In the genomic region with DNA sequence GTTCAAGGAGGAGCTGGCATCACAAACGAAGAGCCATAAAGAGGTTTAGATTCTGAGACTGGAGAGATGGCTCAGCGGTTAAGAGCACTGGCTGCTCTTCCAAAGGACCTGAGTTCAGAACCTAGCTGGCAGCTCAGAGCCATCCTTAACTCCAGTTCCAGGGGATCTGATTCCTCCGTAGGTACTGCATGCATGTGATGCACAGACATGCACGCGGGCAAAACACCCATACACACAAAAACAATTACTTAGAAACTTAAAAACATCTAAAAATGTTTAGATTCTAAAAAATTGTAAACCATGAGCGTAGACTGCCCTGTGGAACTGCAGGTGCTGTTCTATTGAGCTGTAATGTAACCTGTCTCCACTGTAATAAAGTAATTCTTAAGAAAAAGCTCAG, we compare ENCODE assay signal across 33 mouse cellular contexts. TPM values are rescaled to one million over a fixed set of nuclear protein-coding genes. Genes with fewer than 3 reads are reported as not detected.
A peak's percentile ranks its signal among the peaks of the same experiment; 100 is the strongest.
DNase-seq lines count a peak whose midpoint lies in the region; ATAC-seq and TF ChIP-seq lines count a peak whose summit lies in the region.
"Had no signal": no experiment of that assay in that cellular context is flagged by ENCODE, and none has a peak within 500 bp of the region (broad histone marks: within the 10 kb centered on the region; RNA-seq: fewer than 3 reads in every experiment).

No protein-coding gene starts in this region.

- no peaks in the 10 kb centered on the region for H3K9me3 ChIP-seq in kidney, embryonic 16.5 days (ENCODE audit: low read length)
- H3K9me3 ChIP-seq: embryonic facial prominence, embryonic 10.5 days; embryonic facial prominence, embryonic 13.5 days; forebrain, embryonic 12.5 days; forebrain, embryonic 15.5 days; heart, embryonic 10.5 days; heart, embryonic 13.5 days had no signal

- no peak overlapping the region for H3K9ac ChIP-seq in heart, adult 2 months (ENCODE audit: low read depth, low read length)
- H3K9ac ChIP-seq in kidney, embryonic 16.5 days (replicated peaks; ENCODE audit: low read length): no peak overlapping the region
- H3K9ac ChIP-seq: embryonic facial prominence, embryonic 13.5 days; forebrain, embryonic 12.5 days; forebrain, embryonic 15.5 days; heart, embryonic 13.5 days; hindbrain, embryonic 14.5 days had no signal

- DNase-seq in heart, adult 2 months: no peak
- no peak for DNase-seq in heart, adult 11 months
- DNase-seq in A20 (ENCODE audit: low read depth, low spot score) (peak; percentile 18), ES-CJ7 (ENCODE audit: low read depth, low spot score) (peak; percentile 73), MEL-GATA-1-ER (ENCODE audit: extremely low read depth, low read depth) (peak; percentile 67)
- no peak for DNase-seq in lung, postnatal 4 days
- DNase-seq: adrenal gland, adult 8-10 months; adrenal gland, postnatal 25 days; cerebellum, adult 8-10 months; embryo, embryonic 11 days; gastrocnemius, postnatal 14 days; heart, adult 18-20 months; heart, postnatal 14 days; heart, postnatal 4 days; kidney, adult 18-20 months had no signal

- H3K27me3 ChIP-seq in heart, adult 2 months (ENCODE audit: control insufficient read depth, insufficient read depth, low read length): no peaks in the 10 kb centered on the region
- H3K27me3 ChIP-seq in kidney, embryonic 16.5 days (ENCODE audit: insufficient read depth, low read length): no peaks in the 10 kb centered on the region
- H3K27me3 ChIP-seq: embryonic facial prominence, embryonic 13.5 days; forebrain, embryonic 12.5 days; forebrain, embryonic 15.5 days; heart, embryonic 13.5 days; Patski had no signal

- no peaks in the 10 kb centered on the region for H3K36me3 ChIP-seq in heart, adult 2 months (ENCODE audit: control insufficient read depth, insufficient read depth, low read length)
- no peaks in the 10 kb centered on the region for H3K36me3 ChIP-seq in kidney, embryonic 16.5 days (ENCODE audit: insufficient read depth, low read length)
- H3K36me3 ChIP-seq: embryonic facial prominence, embryonic 10.5 days; embryonic facial prominence, embryonic 13.5 days; forebrain, embryonic 12.5 days; forebrain, embryonic 15.5 days; heart, embryonic 10.5 days; heart, embryonic 13.5 days had no signal

- H3K4me3 ChIP-seq in heart, adult 2 months: no peak overlapping the region
- no peak overlapping the region for H3K4me3 ChIP-seq in kidney, embryonic 16.5 days (ENCODE audit: low read length)
- H3K4me3 ChIP-seq: embryonic facial prominence, embryonic 10.5 days; embryonic facial prominence, embryonic 13.5 days; erythroblast, embryonic 14.5 days; forebrain, embryonic 12.5 days; forebrain, embryonic 15.5 days; heart, embryonic 10.5 days; heart, embryonic 13.5 days had no signal

- 83% methylated on average over 6 of the region's 6 CpGs for WGBS in heart, adult 2 months
- 89% methylated on average over 6 of the region's 6 CpGs for WGBS in kidney, embryonic 16.5 days

- no peak overlapping the region for H3K27ac ChIP-seq in heart, adult 2 months
- no peak overlapping the region for H3K27ac ChIP-seq in kidney, embryonic 16.5 days (ENCODE audit: low read length)
- H3K27ac ChIP-seq: embryonic facial prominence, embryonic 10.5 days; embryonic facial prominence, embryonic 13.5 days; forebrain, embryonic 12.5 days; forebrain, embryonic 15.5 days; heart, embryonic 10.5 days; heart, embryonic 13.5 days; hindbrain, embryonic 14.5 days; hindbrain, postnatal 0 days had no signal

- no peak for ATAC-seq in megakaryocyte progenitor cell, adult 5-6 weeks (replicated peaks; ENCODE audit: poor library complexity)
- no peak for ATAC-seq in kidney, embryonic 16.5 days (ENCODE audit: low FRiP score, low TSS enrichment)
- ATAC-seq: activated CD4-positive, CD25-positive, alpha-beta regulatory T cell, adult 4 months; CD4-positive, CD25-positive, alpha-beta regulatory T cell, adult 4 months; forebrain, embryonic 15.5 days; hindbrain, postnatal 0 days; inflammation-experienced regulatory T-cells, adult 6 months; intestine, embryonic 16.5 days; Patski had no signal

- no peak overlapping the region for H3K4me2 ChIP-seq in kidney, embryonic 16.5 days (replicated peaks; ENCODE audit: low read depth, low read length)
- H3K4me2 ChIP-seq: embryonic facial prominence, embryonic 13.5 days; forebrain, embryonic 12.5 days; forebrain, embryonic 15.5 days; heart, embryonic 13.5 days; hindbrain, embryonic 14.5 days had no signal

- no peaks in the 10 kb centered on the region for H3K79me2 ChIP-seq in heart, adult 2 months (replicated peaks; ENCODE audit: control insufficient read depth, insufficient read depth, low read length)

- intact Hi-C loops in heart, adult 2 months (cut with DNase I): no loop called here

- TF ChIP-seq POLR2A in heart, adult 2 months (IDR thresholded peaks at IDR 0.05; ENCODE audit: insufficient read depth, low read depth, low read length): no peak

- peak; percentile 51 for TF ChIP-seq CTCF in heart, adult 2 months (IDR thresholded peaks at IDR 0.05)

- H3K4me1 ChIP-seq in heart, adult 2 months (ENCODE audit: control insufficient read depth, insufficient read depth, low read length): no peaks in the 10 kb centered on the region
- no peaks in the 10 kb centered on the region for H3K4me1 ChIP-seq in kidney, embryonic 16.5 days (ENCODE audit: insufficient read depth, low read length)
- H3K4me1 ChIP-seq: embryonic facial prominence, embryonic 10.5 days; embryonic facial prominence, embryonic 13.5 days; forebrain, embryonic 12.5 days; forebrain, embryonic 15.5 days; heart, embryonic 10.5 days had no signal

- no peak for TF ChIP-seq EP300 in heart, adult 2 months (IDR thresholded peaks at IDR 0.05; ENCODE audit: insufficient read depth, low read depth, low read length)

RNA-seq across cellular contexts. Expression of a gene that starts 45.9 kb away (rescaled TPM):
- under 1 TPM in 1 of 2 experiments, not detected in 1; 0.52 TPM for total RNA-seq in heart, adult 2 months (2021)
- polyA plus RNA-seq in heart, adult 2 months (2012; rRNA removed): 0.41 TPM in 1 of 2 replicates, not detected in the other
- total RNA-seq in megakaryocyte progenitor cell, adult 5-6 weeks (2015): 0.66 TPM in 1 of 2 replicates, not detected in the other
- total RNA-seq in megakaryocyte progenitor cell, adult 5-6 weeks (2017): 0.14 and 1.0 TPM in 2 replicates
- polyA plus RNA-seq in kidney, embryonic 16.5 days (2015; fragmentation: Nextera tagmentation; extraction: Ambion mirVana): 7.5 TPM in 2 replicates
- polyA plus RNA-seq: erythroblast, embryonic 14.5 days had no signal

RNA-seq across cellular contexts. Expression of a gene that starts 49.1 kb away (rescaled TPM):
- 10 to 100 TPM in 1 of 2 experiments, 1 to 10 TPM in 1; 8.2 to 10.3 TPM for total RNA-seq in heart, adult 2 months (2021)
- 5.5 and 7.4 TPM in 2 replicates for polyA plus RNA-seq in heart, adult 2 months (2012; rRNA removed)
- 137 and 138 TPM in 2 replicates for total RNA-seq in megakaryocyte progenitor cell, adult 5-6 weeks (2015)
- 161 and 163 TPM in 2 replicates for total RNA-seq in megakaryocyte progenitor cell, adult 5-6 weeks (2017)
- 88.6 and 93.5 TPM in 2 replicates for polyA plus RNA-seq in kidney, embryonic 16.5 days (2015; fragmentation: Nextera tagmentation; extraction: Ambion mirVana)

RNA-seq across cellular contexts. Expression of a gene that starts 52.8 kb away (rescaled TPM):
- 1 to 10 TPM; 7.8 to 9.2 TPM for total RNA-seq in heart, adult 2 months (2021)
- polyA plus RNA-seq in heart, adult 2 months (2012; rRNA removed): 10.6 and 11.2 TPM in 2 replicates
- 12.5 and 15.9 TPM in 2 replicates for total RNA-seq in megakaryocyte progenitor cell, adult 5-6 weeks (2015)
- 10.4 and 10.7 TPM in 2 replicates for total RNA-seq in megakaryocyte progenitor cell, adult 5-6 weeks (2017)
- 49.0 and 52.8 TPM in 2 replicates for polyA plus RNA-seq in kidney, embryonic 16.5 days (2015; fragmentation: Nextera tagmentation; extraction: Ambion mirVana)

RNA-seq across cellular contexts. Expression of a gene that starts 53.2 kb away (rescaled TPM):
- total RNA-seq in heart, adult 2 months (2021): not detected
- polyA plus RNA-seq in heart, adult 2 months (2012; rRNA removed): 0.74 TPM in 1 of 2 replicates, not detected in the other
- not detected in 2 replicates for total RNA-seq in megakaryocyte progenitor cell, adult 5-6 weeks (2015)
- total RNA-seq in megakaryocyte progenitor cell, adult 5-6 weeks (2017): not detected in 2 replicates
- 0.75 and 0.87 TPM in 2 replicates for polyA plus RNA-seq in kidney, embryonic 16.5 days (2015; fragmentation: Nextera tagmentation; extraction: Ambion mirVana)
- total RNA-seq: gastrocnemius, postnatal 4 days; heart, adult 18-20 months; heart, postnatal 14 days; heart, postnatal 4 days; hindbrain, postnatal 0 days had no signal
- polyA plus RNA-seq: activated CD4-positive, CD25-positive, alpha-beta regulatory T cell, adult 4 months; C2C12; embryonic facial prominence, embryonic 13.5 days; erythroblast, embryonic 14.5 days; forebrain, embryonic 12.5 days; inflammation-experienced regulatory T-cells, adult 6 months had no signal

Comparison
In these comparisons a context has a peak if more than half of its experiments do, and no peak if none do; other contexts are left out.
1. DNase-seq: peak in A20 (single experiment), ES-CJ7 (single experiment) and MEL-GATA-1-ER (single experiment); none in heart, adult 2 months (0 of 2), heart, adult 11 months (single experiment) and lung, postnatal 4 days (0 of 2).
2. RNA of a gene that starts 49.1 kb away (total RNA-seq): 137 to 163 TPM in megakaryocyte progenitor cell, adult 5-6 weeks; 8.2 to 10.3 TPM in heart, adult 2 months; every median in the first group is over 10 times any median in the second.